Mouse (Mus musculus) left cerebral cortex, adult 9 months (tissue): ENCODE data around the gene Gm21958.

Experiments
- DNase-seq, 2 experiments: peaks; one replicate each; pipeline ENCODE4 v3.0.0; 2022; ENCODE audit warnings: low spot score in 2 of 2

Gene Gm21958

GRCm38 (mm10) chr3:54714253-54714652, at the start of gene Gm21958:
TSS of gene Gm21958 (minus strand) at chr3:54714353.
- DNase-seq, result no peak

DNA sequence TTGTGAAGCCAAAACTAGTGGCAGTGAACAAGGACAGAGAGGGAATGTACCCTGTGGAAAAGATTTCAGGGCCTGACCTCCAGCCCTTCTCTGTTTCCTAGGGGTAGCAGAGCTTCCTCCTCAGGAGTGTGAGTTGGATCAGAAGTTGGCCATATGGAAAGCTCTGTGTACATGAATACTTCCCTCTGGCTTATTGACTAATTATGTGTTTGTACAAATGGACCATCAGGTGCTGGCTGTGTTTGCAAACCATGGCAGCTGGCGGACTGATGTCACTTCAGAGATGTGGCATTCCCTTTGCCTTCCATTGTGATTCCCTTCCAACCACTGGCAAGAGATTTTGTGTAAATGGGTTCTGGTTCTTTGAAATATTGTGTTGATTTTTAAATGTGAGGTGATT, 47.1 kb upstream of the Gm21958 start:
- no peak for DNase-seq

GRCm38 (mm10) chr3:54760321-54761115, 46.4 kb upstream of the Gm21958 start:
- DNase-seq, result no peak

- no peak for DNase-seq
These were observed 45.1 kb upstream of the Gm21958 start for GRCm38 (mm10) chr3:54759211-54759610.

DNA sequence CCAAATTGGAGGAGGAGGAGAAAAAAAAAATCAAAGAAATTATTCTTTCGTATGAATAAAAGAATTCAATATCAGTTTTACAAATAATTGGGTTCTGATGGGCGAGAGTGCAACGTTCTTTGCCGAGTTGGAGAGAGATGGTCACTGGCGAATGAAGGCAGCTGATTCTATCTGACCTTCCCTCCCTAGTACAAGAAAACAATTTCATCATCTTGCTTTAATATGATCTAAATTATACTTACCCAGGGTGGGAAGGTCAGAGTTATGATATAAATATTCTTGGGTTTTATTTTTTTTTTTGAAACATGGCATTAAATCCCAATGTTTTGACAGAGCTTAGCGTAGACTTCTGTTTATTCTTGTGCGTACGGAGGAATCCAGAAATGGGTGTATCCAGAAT, 43.3 kb upstream of the Gm21958 start:
- no peak for DNase-seq

DNA sequence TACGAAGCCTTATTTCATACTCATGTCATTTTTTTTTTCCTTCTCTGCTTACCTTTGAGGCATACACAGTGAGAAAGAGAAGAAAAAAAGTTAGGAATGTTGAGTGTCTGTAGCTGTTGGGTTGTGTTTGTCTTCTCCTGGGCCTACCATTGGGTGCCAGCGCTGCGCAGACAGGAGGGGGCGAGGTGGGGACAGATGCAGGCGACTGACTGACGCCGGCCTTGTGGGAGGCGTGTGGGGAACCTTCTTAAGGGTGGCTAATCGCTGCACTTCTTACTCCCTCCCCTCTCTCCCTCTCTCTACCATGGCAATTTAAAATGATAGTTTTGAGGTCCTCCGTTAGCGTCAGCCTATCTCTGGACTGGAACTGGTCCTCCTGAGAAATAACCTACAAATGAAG, 41.9 kb upstream of the Gm21958 start:
- DNase-seq, result peak in 1 of 2 experiments; percentile 27

- DNase-seq, result peak in 1 of 2 experiments; percentile 60
These were observed 41.2 kb upstream of the Gm21958 start, which contains the start of gene Smad9 for GRCm38 (mm10) chr3:54755145-54756041. TSS of gene Smad9 (plus strand) at chr3:54755582.

GRCm38 (mm10) chr3:54753411-54753810, 39.3 kb upstream of the Gm21958 start:
- no peak for DNase-seq

DNA sequence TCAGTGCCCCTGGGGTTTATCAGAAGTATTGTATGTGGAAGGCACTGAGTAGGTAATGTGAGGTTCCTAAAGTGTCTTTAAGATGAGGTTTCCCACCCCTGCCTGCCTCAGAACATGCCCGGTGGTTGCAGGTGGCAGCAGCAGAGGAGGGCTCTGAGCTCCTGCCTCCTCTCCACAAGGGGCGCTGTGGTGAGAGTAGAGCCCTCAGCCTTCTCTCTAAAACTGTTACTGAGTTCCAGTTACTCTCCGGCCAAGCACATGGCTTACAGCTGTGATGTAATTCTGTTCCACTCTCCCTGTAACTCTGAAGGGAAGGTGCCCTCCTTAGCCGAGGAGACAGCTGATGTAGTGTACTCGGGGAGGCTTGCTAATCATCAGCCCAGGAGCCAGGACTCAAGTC, 31.6 kb upstream of the Gm21958 start:
- no peak for DNase-seq

DNA sequence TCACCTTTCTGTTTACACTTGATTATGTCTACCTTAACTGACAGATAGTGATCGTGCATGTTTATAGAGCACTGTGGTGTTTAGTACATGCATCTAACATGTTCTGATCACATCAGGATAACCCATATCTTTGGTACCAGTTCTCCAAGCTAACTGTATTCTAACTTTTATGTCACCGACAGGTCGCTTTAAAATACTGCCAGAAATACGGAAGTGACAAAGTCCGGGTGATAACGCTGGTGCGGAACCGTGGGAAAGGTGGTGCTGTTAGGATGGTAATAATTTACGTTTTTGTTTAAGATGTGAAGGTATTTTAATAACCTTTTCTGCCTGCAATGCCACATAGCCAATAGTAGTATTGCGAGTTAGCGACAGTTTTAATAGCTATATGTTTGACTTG, 27.8 kb upstream of the Gm21958 start:
- no peak for DNase-seq

- DNase-seq, result no peak
These were observed 23.2 kb upstream of the Gm21958 start for GRCm38 (mm10) chr3:54737317-54737716.

GRCm38 (mm10) chr3:54736101-54736927, 22.2 kb upstream of the Gm21958 start:
- DNase-seq, result no peak

DNA sequence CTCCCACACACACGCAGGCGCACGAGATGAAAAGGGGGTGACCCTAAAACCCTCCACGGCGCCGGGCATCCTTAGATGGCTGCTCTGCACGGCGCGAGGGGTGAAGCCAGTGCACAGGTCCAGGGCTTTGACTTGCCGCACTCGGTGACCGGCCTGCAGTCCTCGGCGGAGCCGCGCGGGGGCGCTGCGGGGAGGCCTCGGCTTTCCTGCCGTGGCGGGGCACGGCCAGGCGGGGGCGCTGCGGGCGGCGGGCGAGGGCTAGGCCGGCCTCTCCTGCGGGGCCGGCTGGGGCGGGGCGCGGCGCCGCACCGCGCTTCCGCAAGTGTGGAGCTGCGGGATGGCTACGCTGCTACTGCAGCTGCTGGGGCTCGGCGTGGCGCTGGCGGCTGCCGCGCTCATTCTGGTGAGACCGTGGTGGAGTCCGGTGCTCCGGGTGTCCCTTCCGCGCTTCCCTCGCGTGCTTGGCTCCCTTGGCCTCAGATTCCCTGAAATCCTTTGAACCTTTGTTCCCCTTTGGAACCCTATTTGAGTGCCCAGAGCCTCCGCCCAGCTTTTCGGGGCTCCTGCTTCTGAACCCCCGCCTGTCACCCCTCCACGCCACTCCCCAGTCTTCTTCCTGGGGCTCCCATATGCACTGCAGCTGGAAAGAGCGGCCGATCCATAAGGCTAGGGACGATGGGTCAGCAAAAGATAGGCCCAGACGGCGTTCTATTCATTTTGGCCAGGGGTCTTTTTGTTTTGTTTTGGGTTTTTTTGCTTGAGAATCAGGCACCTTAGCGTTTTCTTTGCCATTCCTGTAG, 21.3 kb upstream of the Gm21958 start, which contains the start of the genes Exosc8 and Alg5:
Gene Exosc8, minus strand, starts transcription at position 147 of the 800 bp plus-strand sequence.
Gene Alg5, plus strand, starts transcription at position 293 of the 800 bp plus-strand sequence.
- peak; percentile 64 to 91 for DNase-seq

GRCm38 (mm10) chr3:54734411-54735246, 20.5 kb upstream of the Gm21958 start:
- peak; percentile 65 to 85 for DNase-seq

DNA sequence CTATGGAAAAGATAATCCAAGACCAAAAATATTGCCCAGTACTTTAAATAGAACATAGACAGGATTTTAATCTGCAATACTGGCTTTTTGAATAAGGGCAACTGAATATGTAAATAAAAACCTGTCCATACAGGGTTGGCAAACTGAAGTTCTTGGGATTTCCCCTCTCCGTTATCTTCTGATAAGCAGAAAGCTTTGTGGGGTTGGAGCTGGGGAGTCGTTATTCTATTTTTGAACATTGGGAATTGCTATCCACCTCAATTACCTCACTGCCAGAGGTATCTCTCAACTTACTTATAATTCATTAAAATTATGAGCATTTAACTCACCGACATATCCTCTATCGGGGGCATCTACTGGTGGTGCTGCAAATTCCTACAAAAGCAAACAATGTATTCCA, 18.2 kb upstream of the Gm21958 start:
- DNase-seq, result no peak

GRCm38 (mm10) chr3:54731626-54732150, 17.5 kb upstream of the Gm21958 start:
- DNase-seq, result no peak

- no peak for DNase-seq
These were observed 13.9 kb upstream of the Gm21958 start for GRCm38 (mm10) chr3:54728100-54728499.

DNA sequence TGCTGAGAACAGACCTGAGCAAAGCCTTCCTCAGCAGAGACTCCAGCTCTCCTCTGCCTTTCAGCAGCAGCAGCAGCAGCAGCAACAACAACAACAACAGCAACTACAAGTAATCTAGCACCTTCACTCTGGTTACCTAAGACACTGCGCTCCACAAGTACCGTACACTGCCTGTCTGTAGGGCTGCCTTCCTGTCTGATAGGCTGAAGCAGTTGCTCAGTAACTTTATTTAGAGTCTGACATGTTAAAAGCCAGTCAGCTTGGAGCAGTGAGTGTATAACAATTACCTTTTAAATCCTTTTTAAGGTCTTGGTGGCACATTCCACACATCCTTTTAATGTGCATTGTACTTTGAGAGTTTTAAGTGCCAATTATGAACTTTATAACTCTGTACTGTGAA, 13.4 kb upstream of the Gm21958 start:
- DNase-seq, result no peak

DNA sequence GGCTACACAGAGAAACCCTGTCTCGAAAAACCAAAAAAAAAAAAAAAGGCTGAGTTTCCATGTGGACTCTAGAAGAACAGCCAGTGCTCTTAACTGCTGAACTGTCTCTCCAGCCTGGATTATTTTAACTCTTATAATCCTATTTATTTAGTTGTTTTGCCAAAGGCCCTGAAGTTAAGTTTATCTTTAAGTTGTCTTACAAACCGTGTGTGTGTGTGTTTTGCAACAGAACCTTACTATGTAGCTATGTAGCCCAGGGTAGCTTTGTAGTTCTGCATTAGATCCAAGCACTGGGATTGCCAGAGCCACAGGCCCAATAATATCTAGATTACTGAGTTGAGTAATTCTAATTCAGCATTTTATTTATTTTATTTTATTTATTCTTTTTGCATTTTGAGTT, 11.2 kb upstream of the Gm21958 start:
- DNase-seq, result no peak
